Mouse (Mus musculus) forebrain, embryonic 10.5 days (tissue): Measurements from ENCODE around the gene Elk3. TPM values are rescaled to one million over a fixed set of nuclear protein-coding genes. Genes with fewer than 3 reads are reported as not detected.

Source experiments
- DNase-seq: peaks from one replicate; pipeline ENCODE4 v3.0.0-alpha.2; 2017; ENCODE audit warnings: low spot score; ENCODE audit errors: extremely low spot score
- H3K27ac ChIP-seq: fragments of 300-500 bp; sonication (generic); 2 replicates; pipeline ENCODE4 v1.5.1; 2016; ENCODE audit warnings: mild to moderate bottlenecking
- H3K27me3 ChIP-seq: fragments of 300-500 bp; sonication (generic); 2 replicates; pipeline ENCODE4 v1.6.1; 2016; ENCODE audit warnings: mild to moderate bottlenecking; ENCODE audit not compliant: poor library complexity, severe bottlenecking
- H3K36me3 ChIP-seq: fragments of 300-500 bp; sonication (generic); replicated peaks from 2 replicates; pipeline ENCODE4 v1.6.1; 2016; ENCODE audit warnings: mild to moderate bottlenecking, moderate library complexity
- H3K4me1 ChIP-seq: fragments of 300-500 bp; sonication (generic); 2 replicates; pipeline ENCODE4 v1.6.1; 2016
- H3K4me3 ChIP-seq: fragments of 300-500 bp; sonication (generic); 2 replicates; pipeline ENCODE4 v1.5.1; 2016; ENCODE audit warnings: mild to moderate bottlenecking, moderate library complexity
- H3K9me3 ChIP-seq: fragments of 300-500 bp; sonication (generic); 2 replicates; pipeline ENCODE4 v1.6.1; 2016; ENCODE audit warnings: mild to moderate bottlenecking, moderate library complexity
- WGBS: fragments of 180-500 bp; shearing (Covaris S2); methylation state at CpG from one replicate; pipeline ENCODE4 v1.1.7; 2016; 5-methylcytosine and 5-hydroxymethylcytosine counted together
- polyA plus RNA-seq: library from polyadenylated mRNA; unstranded; fragments of >200 nt; fragmentation: Nextera tagmentation; extraction: Ambion mirVana; gene quantifications from 2 replicates; pipeline ENCODE4 v1.2.1, GENCODE M21; 2016

Elk3 gene
- polyA plus RNA-seq, 1 experiment from 2014 or later: 14.5 TPM

DNA sequence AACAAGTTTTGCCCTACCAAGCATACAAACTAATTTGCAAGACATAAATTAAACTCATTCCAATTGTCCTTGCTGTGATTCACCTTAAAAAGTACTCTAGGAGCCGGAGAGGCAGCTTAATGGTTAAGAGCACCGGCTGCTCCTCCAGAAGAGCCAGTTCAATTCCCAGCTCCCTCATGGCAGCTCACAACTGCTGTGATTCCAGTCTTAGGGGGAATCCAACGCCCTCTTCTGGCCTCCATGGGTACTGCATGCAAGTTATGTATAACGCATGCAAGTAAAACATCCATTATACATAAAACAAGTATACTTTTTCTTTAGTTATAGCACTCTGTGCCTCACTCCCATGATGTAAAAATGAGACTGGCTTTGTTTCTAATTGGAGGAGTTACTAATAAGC is 27.7 kb downstream of the Elk3 start:
- Histone ChIP-seq H3K27me3 (peaks cover 7% of the 10 kb centered on the region; the same call in 1 of the 2 replicates), H3K4me3 (no peak overlapping the region), H3K9me3 (no peaks in the 10 kb centered on the region), H3K36me3 (peaks cover 40% of the 10 kb centered on the region), H3K4me1 (peaks cover 20% of the 10 kb centered on the region), H3K27ac (no peak overlapping the region)
- 74% methylated on average over 4 of the region's 4 CpGs for WGBS
- DNase-seq: no peak

DNA sequence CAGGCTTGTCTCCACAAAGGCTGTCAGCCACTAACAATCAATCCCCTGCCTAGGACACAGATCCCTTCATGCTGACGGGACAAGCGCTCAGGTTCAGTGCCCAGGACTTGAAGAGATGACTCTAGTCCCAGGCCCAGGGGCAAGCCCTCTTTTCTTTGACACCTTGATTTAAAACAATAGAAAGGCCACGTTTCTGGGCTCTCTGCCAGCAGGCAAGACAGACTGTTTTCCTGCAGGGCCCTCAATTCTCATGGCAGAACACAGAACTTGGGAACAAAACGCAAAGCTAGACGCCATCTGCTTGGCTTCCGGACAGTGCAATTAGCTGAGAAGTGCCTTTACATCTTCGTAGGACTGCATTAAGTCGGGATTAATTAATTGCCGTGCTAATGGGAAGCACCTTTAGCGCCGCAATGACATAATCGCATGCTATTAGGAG is 28.4 kb downstream of the Elk3 start:
- peaks cover 20% of the 10 kb centered on the region for H3K4me1 ChIP-seq
- 54% methylated on average over 12 of the region's 12 CpGs for WGBS
- H3K9me3 ChIP-seq: no peaks in the 10 kb centered on the region
- peaks cover 7% of the 10 kb centered on the region; the same call in 1 of the 2 replicates for H3K27me3 ChIP-seq
- no peak for DNase-seq
- no peak overlapping the region for H3K4me3 ChIP-seq
- H3K36me3 ChIP-seq: peaks cover 38% of the 10 kb centered on the region
- H3K27ac ChIP-seq: peak overlapping the region; percentile 42

DNA sequence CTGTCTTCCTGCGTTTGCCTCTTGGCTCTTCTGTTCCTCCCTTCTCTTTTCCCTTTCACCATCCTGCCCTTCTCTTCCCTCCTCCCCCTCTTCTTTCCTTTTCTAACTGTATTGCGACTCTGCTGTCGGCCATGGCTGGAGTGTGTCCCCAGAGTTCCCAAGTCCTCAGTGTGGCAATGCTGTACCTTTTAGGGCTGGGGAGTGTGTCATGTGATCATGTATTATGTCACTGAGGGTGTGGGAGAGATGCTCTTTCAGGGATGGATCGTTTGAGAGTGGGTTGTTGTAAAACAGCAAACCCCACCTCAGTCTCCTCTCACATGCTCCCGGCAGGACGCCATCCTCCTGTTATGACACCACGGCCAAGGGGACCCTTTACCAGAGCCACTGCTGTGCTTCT is 29.8 kb downstream of the Elk3 start:
- Histone ChIP-seq H3K9me3 (no peaks in the 10 kb centered on the region), H3K4me3 (no peak overlapping the region), H3K4me1 (peaks cover 33% of the 10 kb centered on the region), H3K27me3 (peaks cover 7% of the 10 kb centered on the region; the same call in 1 of the 2 replicates), H3K36me3 (peaks cover 35% of the 10 kb centered on the region), H3K27ac (no peak overlapping the region)
- no peak for DNase-seq
- 85% methylated on average over 7 of the region's 7 CpGs for WGBS

GRCm38 (mm10) chr10:93280586-93280985 is 30.3 kb downstream of the Elk3 start:
- H3K4me1 ChIP-seq: peaks cover 38% of the 10 kb centered on the region
- peaks cover 35% of the 10 kb centered on the region for H3K36me3 ChIP-seq
- no peak overlapping the region for H3K4me3 ChIP-seq
- H3K27me3 ChIP-seq: peaks cover 7% of the 10 kb centered on the region; the same call in 1 of the 2 replicates
- DNase-seq: no peak
- H3K9me3 ChIP-seq: no peaks in the 10 kb centered on the region
- H3K27ac ChIP-seq: no peak overlapping the region
- 88% methylated on average over 12 of the region's 12 CpGs for WGBS

DNA sequence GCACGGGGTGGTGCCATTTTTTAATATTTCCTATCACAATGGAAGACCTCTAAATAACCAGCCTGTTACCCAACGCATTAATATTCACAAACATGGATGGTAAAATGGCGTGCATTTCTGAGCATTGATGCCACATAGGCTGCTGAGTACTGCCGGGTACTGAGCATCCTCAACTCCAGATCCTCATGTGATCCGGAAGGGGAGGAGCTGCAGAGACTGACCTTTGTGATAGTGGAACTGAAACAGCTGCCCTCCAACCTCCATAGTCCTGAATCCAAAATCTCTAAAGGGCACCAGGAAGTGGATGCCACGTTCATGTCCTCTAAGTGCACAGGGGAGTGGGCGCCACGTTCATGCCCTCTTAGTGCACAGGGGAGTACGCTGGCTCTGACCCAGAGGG is 31.9 kb downstream of the Elk3 start:
- Histone ChIP-seq H3K27me3 (peaks cover 8% of the 10 kb centered on the region; the same call in 1 of the 2 replicates), H3K9me3 (no peaks in the 10 kb centered on the region), H3K4me1 (peaks cover 49% of the 10 kb centered on the region), H3K27ac (no peak overlapping the region), H3K4me3 (no peak overlapping the region), H3K36me3 (peaks cover 27% of the 10 kb centered on the region)
- 90% methylated on average over 9 of the region's 9 CpGs for WGBS
- DNase-seq: no peak

GRCm38 (mm10) chr10:93278361-93278760 is 32.6 kb downstream of the Elk3 start:
- H3K27me3 ChIP-seq: peaks cover 8% of the 10 kb centered on the region; the same call in 1 of the 2 replicates
- H3K36me3 ChIP-seq: peaks cover 24% of the 10 kb centered on the region
- no peak for DNase-seq
- no peaks in the 10 kb centered on the region for H3K9me3 ChIP-seq
- H3K4me3 ChIP-seq: no peak overlapping the region
- no peak overlapping the region for H3K27ac ChIP-seq
- peaks cover 54% of the 10 kb centered on the region for H3K4me1 ChIP-seq
- 85% methylated on average over 8 of the region's 8 CpGs for WGBS

DNA sequence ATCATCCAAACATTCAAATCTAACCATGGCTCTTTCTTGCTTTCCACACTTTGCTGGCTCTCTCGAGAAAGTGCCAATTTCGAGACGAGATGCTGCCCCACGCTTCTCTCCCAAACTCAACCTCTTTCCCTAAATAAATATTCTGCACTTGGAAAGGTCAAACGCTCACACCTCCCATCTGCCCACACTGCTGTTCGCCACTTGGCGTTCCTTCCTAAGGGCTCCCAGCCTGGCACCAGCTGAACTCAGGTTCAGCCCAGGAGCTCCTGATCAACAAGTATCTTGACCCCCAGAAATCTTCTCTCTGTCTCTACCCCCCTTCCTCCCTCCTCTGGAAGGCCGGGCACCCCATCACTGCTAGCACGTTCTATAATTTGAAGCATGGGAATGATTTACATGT is 34.1 kb downstream of the Elk3 start:
- Histone ChIP-seq H3K36me3 (peaks cover 18% of the 10 kb centered on the region), H3K27me3 (peaks cover 8% of the 10 kb centered on the region; the same call in 1 of the 2 replicates), H3K9me3 (no peaks in the 10 kb centered on the region), H3K4me1 (peaks cover 47% of the 10 kb centered on the region), H3K4me3 (peak overlapping the region; percentile 46), H3K27ac (peak overlapping the region; percentile 64)
- 60% methylated on average over 9 of the region's 9 CpGs for WGBS
- no peak for DNase-seq

- 5% methylated on average over 16 of the region's 16 CpGs for WGBS
- peaks cover 18% of the 10 kb centered on the region for H3K36me3 ChIP-seq
- H3K4me1 ChIP-seq: peaks cover 47% of the 10 kb centered on the region
- H3K27ac ChIP-seq: peak overlapping the region; percentile 64
- peak overlapping the region; percentile 46 for H3K4me3 ChIP-seq
- H3K9me3 ChIP-seq: no peaks in the 10 kb centered on the region
- H3K27me3 ChIP-seq: peaks cover 8% of the 10 kb centered on the region; the same call in 1 of the 2 replicates
- DNase-seq: peak; percentile 52
Observed at GRCm38 (mm10) chr10:93276349-93276763, 34.6 kb downstream of the Elk3 start.

- peak overlapping the region; percentile 46 for H3K4me3 ChIP-seq
Observed at GRCm38 (mm10) chr10:93275212-93276136, 35.5 kb downstream of the Elk3 start.

GRCm38 (mm10) chr10:93274277-93274696 is 36.6 kb downstream of the Elk3 start:
- H3K9me3 ChIP-seq: no peaks in the 10 kb centered on the region
- H3K27me3 ChIP-seq: peaks cover 8% of the 10 kb centered on the region; the same call in 1 of the 2 replicates
- H3K27ac ChIP-seq: no peak overlapping the region
- 0 out of 2 replicates have a peak, but pooled peaks cover 4% of the 10 kb centered on the region for H3K36me3 ChIP-seq
- peaks cover 48% of the 10 kb centered on the region for H3K4me1 ChIP-seq
- no peak for DNase-seq
- no peak overlapping the region for H3K4me3 ChIP-seq
- WGBS: 86% methylated on average over 2 of the region's 2 CpGs

More at GRCm38 (mm10) chr10:93275212-93276136, 35.5 kb downstream of the Elk3 start:
- no peak for DNase-seq
- Histone ChIP-seq H3K36me3 (peaks cover 11% of the 10 kb centered on the region; the same call in 1 of the 2 replicates), H3K9me3 (no peaks in the 10 kb centered on the region), H3K27ac (peak overlapping the region; percentile 62), H3K27me3 (peaks cover 8% of the 10 kb centered on the region; the same call in 1 of the 2 replicates), H3K4me1 (peaks cover 42% of the 10 kb centered on the region)
- WGBS: 54% methylated on average over 25 of the region's 25 CpGs

GRCm38 (mm10) chr10:93272986-93273982 is 37.7 kb downstream of the Elk3 start:
- peak overlapping the region; percentile 30; the same call in 1 of the 2 replicates for H3K27ac ChIP-seq
- DNase-seq: no peak
- no peaks in the 10 kb centered on the region for H3K9me3 ChIP-seq
- H3K4me3 ChIP-seq: no peak overlapping the region
- H3K27me3 ChIP-seq: peaks cover 8% of the 10 kb centered on the region; the same call in 1 of the 2 replicates
- WGBS: 87% methylated on average over 14 of the region's 14 CpGs
- H3K36me3 ChIP-seq: no peaks in the 10 kb centered on the region
- H3K4me1 ChIP-seq: peaks cover 48% of the 10 kb centered on the region

DNA sequence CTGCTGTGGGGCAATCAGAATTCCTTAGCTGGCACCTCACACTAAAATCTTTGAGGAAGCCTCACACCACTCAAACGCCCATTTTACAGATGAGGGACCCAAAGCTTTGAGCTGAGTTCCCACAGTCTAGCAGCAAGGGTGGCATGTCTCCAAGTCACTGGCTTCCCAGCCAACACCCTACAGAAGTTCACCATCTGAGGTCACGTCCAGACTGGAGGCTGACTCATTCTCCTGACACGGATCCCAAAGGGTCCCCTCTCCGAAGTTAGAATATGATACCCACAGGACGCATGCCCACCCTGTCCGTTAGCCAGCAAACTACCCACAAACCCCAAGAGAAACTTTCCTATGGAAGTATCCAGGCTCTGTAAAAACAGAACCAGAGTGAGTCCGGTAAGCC is 39.1 kb downstream of the Elk3 start:
- H3K4me3 ChIP-seq: no peak overlapping the region
- peaks cover 42% of the 10 kb centered on the region for H3K4me1 ChIP-seq
- no peak overlapping the region for H3K27ac ChIP-seq
- DNase-seq: no peak
- H3K9me3 ChIP-seq: no peaks in the 10 kb centered on the region
- no peaks in the 10 kb centered on the region for H3K36me3 ChIP-seq
- 93% methylated on average over 7 of the region's 7 CpGs for WGBS
- H3K27me3 ChIP-seq: peaks cover 8% of the 10 kb centered on the region; the same call in 1 of the 2 replicates
